Mouse (Mus musculus) monocyte, adult 2 months (primary cell): ENCODE measurements around the gene Eps15.

ENCODE experiments used
- DNase-seq, 2 experiments: peaks; one replicate each; pipeline ENCODE4 v3.0.0; 2022; ENCODE audit warnings: low spot score in 2 of 2, low read depth in 1 of 2

Eps15 gene

DNA sequence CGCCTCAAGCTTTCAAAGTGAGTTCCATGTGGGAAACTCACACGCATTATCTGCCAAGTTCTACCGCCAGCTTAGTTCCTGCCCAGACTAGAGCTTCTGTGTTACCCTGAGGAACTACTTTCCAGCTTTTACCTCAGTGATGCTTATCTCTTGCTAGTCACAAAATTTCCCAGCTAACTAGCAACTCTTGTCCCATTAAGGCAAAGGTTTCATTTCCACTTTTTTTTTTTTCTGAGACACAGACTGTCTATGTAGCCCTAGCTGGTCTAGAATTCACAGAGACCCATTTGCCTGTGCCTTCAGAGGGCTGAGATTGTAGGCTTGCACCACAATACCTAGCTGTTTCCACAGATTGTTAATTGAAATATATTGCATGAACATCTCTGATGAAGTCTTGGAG lies 12.6 kb upstream of the Eps15 start:
- no peak for DNase-seq

- DNase-seq, result no peak
These were observed 11.2 kb upstream of the Eps15 start for GRCm38 (mm10) chr4:109268903-109269302.

GRCm38 (mm10) chr4:109271803-109272202 lies 8.3 kb upstream of the Eps15 start:
- no peak for DNase-seq

DNA sequence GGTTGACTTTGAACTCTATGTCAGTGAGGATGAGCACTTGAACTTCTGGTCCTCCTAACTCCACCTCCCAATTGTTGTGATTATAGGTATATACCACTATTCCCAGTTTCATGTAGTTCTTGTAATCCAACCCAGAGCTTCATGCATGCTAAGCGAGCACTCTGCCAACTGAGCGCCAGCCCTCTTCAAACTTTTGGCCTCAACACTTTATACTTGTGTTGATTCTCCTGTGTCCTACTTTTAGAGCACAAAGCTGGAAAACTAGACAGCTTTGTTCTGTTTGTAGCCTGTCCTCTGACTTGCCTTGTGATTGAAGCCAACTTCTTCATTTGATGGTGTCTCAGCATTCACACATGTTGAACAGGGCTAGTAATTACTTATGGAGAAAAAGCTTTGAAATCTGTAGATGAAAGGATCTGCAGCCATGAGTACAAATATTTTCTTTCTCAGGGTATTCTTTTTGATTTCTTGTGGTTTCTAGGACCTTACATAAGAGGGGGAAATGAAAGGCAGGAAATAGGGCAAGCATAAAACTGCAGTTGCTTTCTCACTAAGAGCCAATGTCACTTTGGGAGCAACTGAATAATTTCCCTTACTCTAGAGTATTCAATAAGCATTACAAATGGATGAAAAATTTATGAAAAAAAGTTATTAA lies 6.4 kb upstream of the Eps15 start:
- no peak for DNase-seq

DNA sequence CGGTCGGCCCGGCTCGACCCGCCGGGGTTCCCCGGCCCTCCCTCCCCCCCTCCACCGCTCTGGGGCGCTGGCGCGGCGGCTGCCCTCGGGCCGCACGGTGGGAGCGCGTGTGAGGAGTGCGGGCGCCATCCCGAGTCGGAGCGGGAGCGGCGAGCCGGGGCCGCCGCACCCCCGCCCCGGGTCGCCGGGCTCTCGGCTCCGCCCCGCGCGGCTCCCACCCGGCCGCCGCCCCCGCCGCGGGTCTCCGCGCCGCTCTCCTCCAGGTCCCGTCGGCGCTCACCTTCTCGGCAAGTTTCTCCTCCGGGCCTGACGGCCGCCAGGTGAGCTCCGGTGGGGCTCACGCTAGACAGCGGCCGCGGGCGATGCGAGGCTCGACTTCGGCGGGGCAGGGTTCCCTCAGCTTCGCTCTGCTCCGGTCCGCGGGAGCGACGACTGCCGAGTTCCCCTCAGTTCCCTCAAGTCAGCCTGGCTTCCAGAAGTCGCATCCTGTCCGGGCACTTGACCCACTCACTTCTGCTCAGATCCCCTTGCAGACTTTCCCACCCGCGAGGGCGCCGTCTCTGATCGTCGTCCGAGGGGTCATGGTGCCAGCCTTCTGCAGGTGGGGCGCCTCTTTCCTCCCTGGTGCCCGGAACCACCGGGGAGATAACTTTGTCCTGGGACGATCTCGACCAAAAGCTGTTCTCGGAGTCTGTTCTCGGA lies 542 bp downstream of the Eps15 start:
- DNase-seq, result no peak

GRCm38 (mm10) chr4:109281161-109281560 lies 1.1 kb downstream of the Eps15 start:
- DNase-seq, result no peak

- no peak for DNase-seq
These were observed 1.9 kb downstream of the Eps15 start for GRCm38 (mm10) chr4:109281946-109282345.

DNA sequence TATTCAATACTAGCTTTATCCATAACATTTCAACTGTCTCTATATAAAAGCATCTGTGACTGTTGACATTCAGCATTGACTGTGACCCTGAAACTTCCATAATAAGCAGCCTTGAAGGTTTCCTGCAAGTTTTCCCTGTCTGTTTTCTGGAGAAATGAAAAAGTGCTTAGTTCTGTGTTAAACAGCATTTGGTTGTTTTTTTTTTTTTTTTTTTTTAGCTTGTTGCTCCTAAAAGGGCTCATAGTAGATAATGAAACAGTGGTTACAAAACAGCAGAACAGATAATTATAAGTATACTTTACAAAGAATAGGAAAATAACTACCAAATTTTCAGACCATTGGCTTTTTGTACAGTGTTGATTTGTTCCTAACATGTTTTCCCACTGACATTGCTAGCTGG lies 14.6 kb downstream of the Eps15 start:
- DNase-seq, result no peak

DNA sequence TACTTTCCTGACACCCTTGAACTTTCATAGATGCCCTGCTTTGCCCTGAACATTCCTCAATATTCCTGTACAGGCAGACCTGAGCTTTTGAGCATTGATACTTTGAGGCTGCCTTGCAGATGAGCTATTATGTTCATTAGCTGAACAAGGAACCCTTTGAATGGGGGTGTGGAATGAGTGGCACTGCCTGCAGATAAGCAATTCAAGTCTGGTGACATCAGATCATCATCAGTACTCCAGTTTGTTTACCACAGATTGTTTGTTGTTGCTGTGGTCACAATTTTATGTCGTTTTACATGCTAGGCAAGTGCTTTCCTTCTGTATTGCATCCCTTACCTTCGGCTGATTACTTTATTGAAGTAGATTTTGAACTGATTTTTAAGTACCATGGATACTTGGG lies 16.4 kb downstream of the Eps15 start:
- no peak for DNase-seq

GRCm38 (mm10) chr4:109299136-109299535 lies 19.1 kb downstream of the Eps15 start:
- no peak for DNase-seq

DNA sequence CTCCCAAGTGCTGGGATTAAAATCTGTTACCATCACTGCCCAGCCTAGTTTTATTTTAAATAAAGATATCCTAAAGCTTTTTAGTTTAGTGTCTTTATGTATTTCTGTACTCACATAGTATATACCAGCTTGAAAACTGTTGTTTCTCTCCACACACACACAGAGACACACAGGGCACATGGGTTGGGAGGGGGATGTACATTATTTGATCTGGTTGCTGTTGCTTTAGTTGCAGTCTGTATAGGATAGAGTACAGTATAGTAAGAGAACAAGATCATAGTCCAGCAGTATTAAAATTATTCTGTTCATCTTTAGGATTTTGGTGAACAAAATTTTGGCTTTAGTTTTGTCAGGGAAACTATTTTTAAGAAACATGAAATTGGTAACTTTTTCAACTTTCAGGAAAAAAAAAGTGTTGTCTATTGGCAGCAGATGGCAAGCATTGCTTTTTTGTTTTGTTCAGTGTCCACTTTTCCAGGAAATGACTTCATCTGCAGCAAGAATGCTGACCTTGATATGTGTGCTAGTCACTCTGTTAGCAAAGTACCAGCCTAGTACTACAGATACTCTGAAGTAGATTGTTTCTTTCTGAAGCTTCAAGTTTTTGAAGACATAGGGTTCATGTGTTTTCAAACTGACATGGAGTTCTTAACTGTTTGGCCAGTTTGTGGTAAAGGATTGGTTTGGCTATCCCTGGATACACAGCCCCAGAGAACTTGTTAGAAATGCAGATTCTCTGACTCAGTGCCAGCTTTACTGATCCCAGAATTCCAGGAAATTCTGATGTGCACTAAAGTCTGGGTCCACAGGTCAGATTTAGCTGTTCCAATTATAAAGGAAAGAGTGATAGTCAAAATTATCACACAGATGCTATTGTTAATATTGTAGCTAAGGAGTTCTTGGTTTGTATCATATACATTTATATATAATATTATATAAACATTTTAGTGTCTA lies 37.1 kb downstream of the Eps15 start:
- DNase-seq, result no peak

GRCm38 (mm10) chr4:109336796-109337195 lies 56.7 kb downstream of the Eps15 start:
- no peak for DNase-seq

DNA sequence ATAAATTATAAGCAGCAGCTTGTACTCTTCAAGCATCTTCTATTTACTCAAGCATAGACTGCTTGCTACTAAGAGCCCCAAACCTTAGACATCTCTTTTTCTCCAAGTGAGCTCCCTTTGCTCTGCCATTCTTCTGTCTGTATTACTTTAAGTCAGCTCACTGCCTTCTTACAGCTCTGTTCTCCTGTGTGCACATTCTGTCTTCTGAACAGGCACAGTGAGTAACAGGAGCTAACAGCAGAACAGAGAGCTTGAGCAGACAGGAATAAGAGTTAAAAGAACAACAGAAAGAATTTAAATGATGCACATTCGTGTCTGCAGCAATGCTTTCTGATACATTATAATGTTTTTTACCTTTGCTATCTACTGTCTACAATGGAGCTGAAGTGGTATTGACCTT lies 61.2 kb downstream of the Eps15 start:
- no peak for DNase-seq

DNA sequence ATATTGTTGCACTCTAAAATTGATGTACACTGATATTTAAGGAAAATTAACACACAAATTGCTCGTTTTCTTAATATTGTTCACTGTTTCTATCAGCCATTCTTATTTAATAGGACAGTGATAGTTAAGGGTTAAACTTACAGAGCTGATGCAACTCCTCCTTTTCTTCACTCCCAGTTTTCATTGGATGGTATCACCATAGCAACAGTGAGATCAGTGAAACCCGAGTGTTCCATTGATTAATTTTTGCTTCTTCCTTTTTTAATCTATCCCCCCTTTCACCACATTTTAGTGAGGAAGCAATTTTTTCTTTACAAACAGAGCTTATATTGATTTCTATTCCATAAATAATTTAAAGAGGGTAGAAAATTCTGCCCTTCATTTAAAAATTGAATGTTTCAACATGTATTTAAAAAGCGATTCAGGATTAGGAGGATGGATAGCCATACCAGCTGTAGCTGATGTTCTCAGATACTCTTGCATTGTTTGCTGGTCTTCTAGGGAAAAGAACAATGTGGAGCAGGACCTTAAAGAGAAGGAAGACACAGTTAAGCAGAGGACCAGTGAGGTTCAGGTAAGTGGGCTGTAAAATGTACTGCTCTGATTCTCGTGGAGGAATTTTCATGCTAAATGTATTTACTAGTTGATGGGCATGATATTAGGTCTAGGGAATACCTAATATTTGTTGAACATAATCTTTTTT lies 62.9 kb downstream of the Eps15 start:
- DNase-seq, result no peak

- no peak for DNase-seq
These were observed 63.8 kb downstream of the Eps15 start for GRCm38 (mm10) chr4:109343909-109344308.

DNA sequence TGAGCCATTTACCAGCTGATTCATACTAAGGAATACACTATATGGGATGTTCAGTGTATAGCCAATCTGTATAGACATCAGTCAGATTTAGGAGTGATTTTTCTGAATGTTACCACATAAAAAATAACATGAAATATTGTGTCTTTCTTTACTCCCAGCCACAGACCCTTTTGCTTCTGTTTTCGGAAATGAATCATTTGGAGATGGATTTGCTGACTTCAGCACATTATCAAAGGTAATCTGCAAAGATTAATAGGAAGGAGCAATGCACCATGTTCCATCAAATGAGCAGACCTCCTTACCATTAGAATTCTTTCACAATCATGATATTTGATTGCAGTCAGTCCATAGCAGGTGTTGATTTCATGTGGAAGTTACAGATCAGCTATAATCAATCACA lies 98.0 kb downstream of the Eps15 start:
- DNase-seq, result no peak

DNA sequence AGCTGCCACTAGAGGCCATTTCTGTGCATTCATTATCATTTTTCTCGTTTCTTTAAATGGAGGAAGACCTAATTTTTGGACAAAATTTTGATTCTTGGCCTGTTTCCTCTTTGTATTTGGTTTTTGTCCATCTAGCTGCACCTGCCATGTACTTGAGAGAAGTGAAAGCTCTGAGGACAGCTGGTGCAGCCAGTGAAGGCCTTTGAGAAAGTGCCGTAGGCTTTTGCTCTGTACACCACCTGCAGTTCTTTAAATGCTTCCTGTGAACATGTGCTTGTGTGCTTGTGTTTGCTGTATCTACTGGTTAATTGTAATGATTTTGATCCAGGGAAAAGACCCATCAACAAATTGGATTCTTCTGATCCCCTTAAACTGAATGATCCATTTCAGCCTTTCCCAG lies 102.4 kb downstream of the Eps15 start:
- DNase-seq, result no peak

DNA sequence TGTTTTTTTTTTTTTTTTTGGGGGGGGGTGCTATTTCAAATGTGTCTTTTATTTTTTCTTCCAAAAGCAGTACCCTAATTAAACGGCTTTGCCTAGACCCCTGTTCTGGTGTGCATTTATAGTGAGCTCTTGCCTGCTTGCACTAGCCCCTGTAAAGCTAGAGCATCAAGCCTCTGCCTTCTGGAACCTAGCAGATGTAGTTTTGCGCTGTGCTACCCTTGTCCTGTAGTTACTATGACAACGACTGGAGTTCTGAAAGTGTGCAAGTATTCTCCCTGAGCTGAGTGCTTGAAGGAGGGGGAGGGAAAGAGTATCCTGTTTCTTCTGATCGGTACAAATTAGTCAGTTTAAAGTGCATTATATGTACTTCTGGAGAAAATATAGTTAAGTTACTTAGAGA lies 105.5 kb downstream of the Eps15 start:
- no peak for DNase-seq

GRCm38 (mm10) chr4:109393229-109393779 lies 113.2 kb downstream of the Eps15 start:
- DNase-seq, result no peak

DNA sequence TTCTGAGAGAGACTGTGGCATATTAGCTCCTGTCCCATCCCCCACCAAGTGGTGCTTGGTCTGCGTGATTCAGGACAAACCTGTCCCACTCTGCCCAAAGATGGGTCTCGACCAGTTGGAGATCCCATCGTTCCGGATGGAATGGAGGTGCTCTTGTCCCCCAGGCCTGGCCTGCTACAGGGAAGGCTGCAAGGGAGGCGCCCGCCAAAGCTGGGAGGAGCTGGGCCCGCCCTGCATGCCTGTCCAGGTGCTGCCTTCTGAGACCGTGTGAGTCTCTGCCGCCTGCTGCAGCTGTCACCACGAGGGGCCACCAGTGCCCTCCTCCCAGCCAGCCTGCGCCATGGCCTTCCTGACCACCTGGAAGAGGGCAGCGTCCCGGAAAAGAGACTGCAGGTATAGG lies 113.8 kb downstream of the Eps15 start:
- DNase-seq, result no peak
